Mouse (Mus musculus) liver, adult 2 months (tissue): Measurements from ENCODE around the gene Atxn1.

Experiments
- CTCF ChIP-seq: fragments of 200-500 bp; IDR thresholded peaks from 2 replicates; pipeline ENCODE4 v1.5.1; 2011; ENCODE audit warnings: low read depth, low read length, control low read depth
- POLR2A ChIP-seq: fragments of 200-500 bp; IDR thresholded peaks from 2 replicates; pipeline ENCODE4 v1.6.1; 2011; ENCODE audit warnings: low read length, control low read depth; ENCODE audit not compliant: insufficient read depth; ENCODE audit errors: extremely low read depth

GRCm38 (mm10) chr13:45911069-45911468 lies 53.7 kb downstream of the Atxn1 start:
- TF ChIP-seq CTCF = no peak
- no peak for TF ChIP-seq POLR2A
